Mouse (Mus musculus) gastrocnemius, postnatal 36 days (tissue): ENCODE measurements around the gene Fbl. TPM values are rescaled to one million over a fixed set of nuclear protein-coding genes. Genes with fewer than 3 reads are reported as not detected.
"Not testable (repeated sequence)": the region's sequence is repeated elsewhere in the genome, so short reads cannot be mapped to it uniquely, and the experiment has no call there.

Experiments
- DNase-seq, 2 experiments: peaks; one replicate each; pipeline ENCODE4 v3.0.0; 2022
- intact Hi-C: fragments of 180-260 bp; cut with DNase I; formaldehyde crosslinking; loops from one replicate; pipeline ENCODE4 v1.15.1; 2025
- long read RNA-seq, 2 experiments: library from polyadenylated mRNA; stranded (forward); transcript quantifications; one replicate each; pipeline ENCODE4 v2.0.0; 2021
- total RNA-seq, 2 experiments: library from RNA; stranded (reverse); gene quantifications; 2 replicates each; pipeline ENCODE4 v1.2.3; 2021

The Fbl gene
- total RNA-seq = 10 to 100 TPM; 18.8 to 22.9 TPM
- long read RNA-seq, experiment 1, transcript Fbl-201 (9 exons, 1,197 nt) = major isoform, 7 of 11 reads
- long read RNA-seq, experiment 1, partial matches to known transcripts = 3 of 11 reads
- long read RNA-seq, experiment 1, other reads (novel, unspliced or antisense) = 1 of 11 reads
- long read RNA-seq, experiment 2, transcript Fbl-201 (9 exons, 1,197 nt) = major isoform, 24 of 27 reads
- long read RNA-seq, experiment 2, partial matches to known transcripts = 2 of 27 reads
- long read RNA-seq, experiment 2, other reads (novel, unspliced or antisense) = 1 of 27 reads

GRCm38 (mm10) chr7:28169489-28170422 is at the start of gene Fbl:
Gene Fbl (plus strand): TSS chr7:28169710.
- intact Hi-C loops = loop anchor here (2.0 kb wide), 1 partner anchor 37 kb away; no protein-coding TSS in a partner anchor
- peak; percentile 84 to 85 for DNase-seq

GRCm38 (mm10) chr7:28129166-28129565 is 40.3 kb upstream of the Fbl start, which contains the start of gene 9530053A07Rik:
Gene 9530053A07Rik (plus strand): TSS chr7:28129466.
- no peak for DNase-seq
- intact Hi-C loops = no loop called here

- DNase-seq = no peak
- intact Hi-C loops = no loop called here
Observed at GRCm38 (mm10) chr7:28137613-28138012, 31.9 kb upstream of the Fbl start.

- intact Hi-C loops = loop anchor here (1.0 to 2.0 kb wide), 2 partner anchors 67 to 151 kb away; no protein-coding TSS in a partner anchor
Observed at GRCm38 (mm10) chr7:28148263-28148662, 21.2 kb upstream of the Fbl start.

DNA sequence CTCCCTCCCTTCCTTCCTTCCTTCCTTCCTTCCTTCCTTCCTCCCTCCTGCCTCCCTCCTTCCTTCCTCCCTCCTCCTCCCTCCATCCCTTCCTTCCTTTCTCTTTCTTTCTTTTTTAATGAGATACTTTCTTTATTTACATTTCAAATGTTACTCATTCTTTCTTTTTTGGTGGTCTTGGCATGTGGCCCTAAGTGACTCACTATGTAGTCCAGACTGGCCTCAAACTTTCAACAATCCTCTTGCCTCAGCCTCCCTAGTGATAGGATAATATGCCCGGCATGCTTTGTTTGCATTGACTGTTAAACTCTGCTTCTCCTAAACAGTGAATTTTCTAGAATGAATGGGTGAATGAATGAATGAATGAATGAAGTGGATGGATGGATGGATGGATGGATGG is 19.7 kb upstream of the Fbl start:
- DNase-seq = no peak
- intact Hi-C loops = loop anchor here (2.0 to 5.0 kb wide), 2 partner anchors 65 to 98 kb away; partner anchors contain the start of gene Psmc4

More at GRCm38 (mm10) chr7:28148263-28148662, 21.2 kb upstream of the Fbl start:
- DNase-seq = peak; percentile 38 to 50

- intact Hi-C loops = loop anchor here (5.0 kb wide), 1 partner anchor 99 kb away; the partner anchor contains the start of gene Psmc4
- no peak for DNase-seq
Observed at GRCm38 (mm10) chr7:28151584-28152221, 17.8 kb upstream of the Fbl start.

DNA sequence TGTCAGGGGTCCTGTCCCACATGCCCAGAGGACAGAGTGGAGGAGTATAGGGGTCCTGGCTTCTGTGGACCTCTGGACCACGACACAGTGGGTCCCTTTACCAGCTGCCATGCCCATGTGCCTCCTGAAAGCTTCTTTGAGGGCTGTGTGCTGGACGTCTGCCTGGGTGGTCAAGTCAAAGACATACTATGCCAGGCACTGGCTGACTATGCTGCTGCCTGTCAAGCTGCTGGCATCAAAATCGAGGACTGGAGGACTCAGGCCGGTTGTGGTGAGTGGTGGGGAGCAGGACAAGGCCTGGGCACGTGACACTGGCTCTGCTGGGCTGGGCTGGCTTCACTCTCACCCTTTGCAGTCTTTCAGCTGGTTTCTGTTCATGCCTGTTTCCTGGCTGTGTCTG is 15.9 kb upstream of the Fbl start:
- intact Hi-C loops = loop anchor here (5.0 kb wide), 1 partner anchor 101 kb away; the partner anchor contains the start of gene Psmc4
- DNase-seq = not testable (repeated sequence)

DNA sequence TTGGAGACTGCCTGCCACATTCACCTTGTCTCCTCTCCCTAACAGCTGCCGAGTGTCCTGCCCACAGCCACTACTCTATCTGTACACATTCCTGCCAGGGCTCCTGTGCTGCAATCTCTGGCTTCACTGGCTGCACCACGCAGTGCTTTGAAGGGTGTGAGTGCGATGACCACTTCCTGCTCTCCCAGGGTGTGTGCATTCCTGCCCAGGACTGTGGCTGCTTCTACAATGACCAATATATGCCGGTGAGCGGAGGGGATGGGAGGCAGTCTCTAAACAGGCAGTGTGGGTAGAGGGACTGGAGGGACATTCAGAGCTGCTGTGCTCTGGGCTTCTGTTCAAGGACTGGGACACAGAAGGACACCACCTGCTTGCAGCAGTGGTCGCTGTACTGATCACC is 10.2 kb upstream of the Fbl start:
- no peak for DNase-seq
- intact Hi-C loops = no loop called here

GRCm38 (mm10) chr7:28159893-28160292 is 9.6 kb upstream of the Fbl start:
- intact Hi-C loops = no loop called here

GRCm38 (mm10) chr7:28161163-28161749 is 8.3 kb upstream of the Fbl start:
- intact Hi-C loops = no loop called here
- DNase-seq = no peak

More at GRCm38 (mm10) chr7:28159893-28160292, 9.6 kb upstream of the Fbl start:
- DNase-seq = no peak

DNA sequence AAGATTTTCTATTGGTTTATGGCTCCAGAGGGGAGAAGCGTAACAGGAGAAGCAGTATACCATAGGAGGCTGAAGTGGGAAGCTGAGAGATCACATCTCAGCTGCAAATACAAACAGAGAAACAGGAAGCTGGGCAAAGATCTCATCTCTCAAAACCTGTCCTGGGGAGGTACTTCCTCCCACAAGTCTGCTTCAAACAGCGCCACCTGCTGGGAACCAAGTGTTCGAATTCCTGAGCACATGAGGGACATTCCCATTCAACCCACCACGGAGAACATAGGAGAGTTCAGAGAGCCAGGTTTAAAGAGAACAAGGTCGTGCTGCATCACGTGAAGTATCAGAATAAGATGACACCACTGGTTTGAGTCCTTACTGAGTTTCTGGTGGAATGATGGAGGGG is 4.1 kb upstream of the Fbl start:
- no peak for DNase-seq
- intact Hi-C loops = no loop called here

GRCm38 (mm10) chr7:28168320-28169115 is 992 bp upstream of the Fbl start:
- DNase-seq = peak; percentile 33 to 50
- intact Hi-C loops = loop anchor here (2.0 kb wide), 1 partner anchor 38 kb away; no protein-coding TSS in a partner anchor

DNA sequence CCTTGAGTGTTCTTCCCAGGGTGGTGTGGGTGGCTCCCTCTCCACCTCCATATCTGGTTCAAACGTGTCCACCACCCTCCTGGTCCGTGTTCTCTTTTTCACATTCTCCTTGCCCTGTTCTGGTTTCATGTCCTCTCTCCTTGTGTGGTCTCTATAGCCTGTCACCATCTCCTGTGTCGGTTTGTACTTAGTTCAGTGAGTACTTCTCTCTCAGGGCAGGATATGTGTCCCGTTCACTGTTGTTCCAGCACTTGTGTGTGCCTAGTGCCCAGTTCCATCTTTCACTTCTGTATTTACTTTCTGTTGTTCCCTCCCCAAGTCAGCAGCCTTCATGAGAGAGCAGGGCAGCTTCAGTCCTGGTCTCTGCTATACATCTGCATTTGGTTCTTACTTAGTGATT is 5.8 kb downstream of the Fbl start:
- intact Hi-C loops = no loop called here
- no peak for DNase-seq

- DNase-seq = peak; percentile 98 to 99
- intact Hi-C loops = no loop called here
Observed at GRCm38 (mm10) chr7:28179228-28179627, 9.7 kb downstream of the Fbl start, which contains the start of gene Dyrk1b. Gene Dyrk1b (plus strand): TSS chr7:28179469.

DNA sequence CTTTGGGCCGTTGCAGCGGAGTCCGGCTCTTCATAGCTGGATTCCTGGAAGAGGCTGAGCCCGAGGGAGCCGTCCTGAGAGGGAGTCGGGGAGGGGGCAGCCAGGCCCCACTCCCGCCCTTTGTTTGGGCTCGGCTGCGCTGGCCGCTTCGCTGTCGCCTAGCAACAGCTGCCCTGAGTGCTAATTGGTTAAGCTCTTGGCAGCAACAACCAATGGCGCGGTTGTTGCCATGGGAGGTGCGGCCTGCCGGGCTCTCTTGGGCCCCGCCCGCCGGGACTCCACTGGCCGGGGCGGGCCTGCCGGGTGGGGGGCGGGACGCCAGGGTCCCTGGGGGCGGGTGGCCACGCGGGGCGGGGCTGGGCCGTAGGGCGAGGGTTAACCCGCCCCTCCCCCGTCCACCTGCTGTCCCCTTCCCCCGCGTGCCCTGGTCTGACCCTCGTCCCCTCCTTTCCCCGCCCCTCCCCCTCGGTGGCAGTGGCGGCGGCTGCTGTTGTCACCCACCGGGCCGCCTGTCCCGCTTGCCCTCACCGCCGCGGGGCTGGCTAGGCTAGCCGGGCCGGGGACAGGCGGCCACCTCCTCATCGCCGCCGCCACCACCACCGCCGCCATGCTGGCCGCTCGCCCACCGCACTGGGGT is 10.3 kb downstream of the Fbl start:
- intact Hi-C loops = loop anchor here (2.0 kb wide), 1 partner anchor 15 kb away; no protein-coding TSS in a partner anchor
- peak; percentile 90 to 93 for DNase-seq

GRCm38 (mm10) chr7:28180890-28181289 is 11.4 kb downstream of the Fbl start:
- intact Hi-C loops = loop anchor here (2.0 kb wide), 1 partner anchor 14 kb away; no protein-coding TSS in a partner anchor
- DNase-seq = no peak

- intact Hi-C loops = loop anchor here (2.0 kb wide), 1 partner anchor 13 kb away; no protein-coding TSS in a partner anchor
- DNase-seq = no peak
Observed at GRCm38 (mm10) chr7:28181376-28181775, 11.9 kb downstream of the Fbl start.

GRCm38 (mm10) chr7:28182320-28182719 is 12.8 kb downstream of the Fbl start:
- intact Hi-C loops = no loop called here
- peak in 1 of 2 experiments; percentile 40 for DNase-seq
